Mouse (Mus musculus) frontal cortex, adult 2 months (tissue): ENCODE data around the gene Clrn2. TPM values are rescaled to one million over a fixed set of nuclear protein-coding genes. Genes with fewer than 3 reads are reported as not detected.

Experiments
- DNase-seq, 2 experiments: peaks; one replicate each; pipeline ENCODE4 v3.0.0; 2022; ENCODE audit warnings: low spot score in 1 of 2; ENCODE audit errors: extremely low spot score in 1 of 2
- polyA plus RNA-seq: library from polyadenylated mRNA; depleted of rRNA; stranded (reverse); fragments of >200 nt; gene quantifications from 2 replicates; pipeline ENCODE4 v1.2.3, GENCODE M21; 2012; rRNA removed

Gene Clrn2
- polyA plus RNA-seq, 1 experiment = 0.48 TPM

DNA sequence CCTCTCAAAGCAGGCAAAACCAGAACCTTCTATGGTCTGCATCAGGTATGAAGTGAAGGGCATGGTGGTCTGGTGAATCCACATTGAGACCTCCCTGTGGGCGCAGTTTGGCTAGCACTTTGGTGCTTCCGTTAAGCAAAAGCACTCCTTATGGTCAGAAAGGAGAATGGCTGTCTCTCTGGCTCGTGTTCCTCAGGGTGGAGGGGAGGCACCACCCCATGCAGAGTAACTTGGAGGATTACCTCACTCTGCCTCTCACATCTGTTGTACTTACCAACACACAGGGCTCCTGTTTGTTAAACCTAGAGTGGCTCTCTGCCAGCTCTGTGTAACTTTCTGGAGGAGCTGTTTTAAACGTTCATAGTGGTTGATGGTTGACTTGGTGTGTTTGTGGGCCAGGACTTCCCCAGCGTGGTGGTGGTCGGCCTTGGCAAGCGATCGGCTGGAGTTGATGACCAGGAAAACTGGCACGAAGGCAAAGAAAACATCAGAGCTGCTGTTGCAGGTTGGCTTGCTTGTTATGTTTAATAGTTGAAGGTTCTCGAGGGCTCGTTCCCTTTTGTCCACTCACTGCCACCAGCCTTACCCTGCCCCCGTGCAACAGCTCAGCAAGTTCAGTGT, 43.5 kb downstream of the Clrn2 start:
- no peak for DNase-seq

- DNase-seq = no peak
Measured at GRCm38 (mm10) chr5:45497564-45497963, 44.0 kb downstream of the Clrn2 start.

GRCm38 (mm10) chr5:45510071-45510470, 56.5 kb downstream of the Clrn2 start:
- peak; percentile 27 to 43 for DNase-seq

DNA sequence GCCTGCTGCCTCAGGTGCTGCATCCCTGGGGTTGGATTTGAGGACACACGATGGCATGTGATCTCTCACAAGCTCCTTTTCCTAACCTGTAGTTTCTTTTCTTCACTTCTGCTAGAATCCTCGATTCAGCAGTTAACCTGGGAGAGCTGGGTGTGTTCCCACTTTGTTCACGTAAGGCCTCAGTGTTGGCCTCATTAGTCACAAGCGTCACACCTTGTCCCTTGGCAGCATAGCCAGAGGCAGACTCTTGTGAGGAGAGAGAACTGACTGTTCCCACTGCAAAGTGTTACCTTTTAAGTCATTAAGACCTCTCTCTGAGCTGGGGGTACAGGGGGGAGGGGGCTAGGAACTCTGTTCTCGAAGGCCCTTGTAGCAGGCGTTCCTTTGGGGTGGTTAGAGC, 59.4 kb downstream of the Clrn2 start:
- no peak for DNase-seq

DNA sequence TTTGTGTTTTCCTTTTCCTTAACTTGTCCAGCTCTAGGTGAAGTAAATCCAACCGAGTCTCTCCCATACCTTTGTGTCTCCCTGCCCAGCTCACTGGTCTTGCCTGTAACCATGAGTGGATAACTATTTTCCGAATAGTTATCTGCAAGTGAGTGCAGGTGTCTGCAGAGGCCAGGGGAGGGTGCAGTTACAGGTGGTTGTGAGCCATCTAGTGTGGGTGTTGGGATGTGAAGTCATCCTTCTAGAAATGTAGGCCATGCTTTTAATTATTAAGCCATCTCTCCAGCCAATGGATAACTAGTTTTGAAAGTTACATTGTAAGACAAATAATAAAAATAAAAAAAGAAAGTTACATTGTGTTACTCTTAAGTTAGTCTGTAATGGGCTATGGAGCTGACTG, 60.0 kb downstream of the Clrn2 start:
- DNase-seq = no peak

Other genes starting within 250 kb of the Clrn2 start
- 208 TPM in 2 replicates for gene Qdpr, start 3.5 kb upstream of the Clrn2 start, polyA plus RNA-seq
- 48.4 and 58.8 TPM in 2 replicates for gene Lap3, start 39.6 kb downstream of the Clrn2 start, polyA plus RNA-seq
- 121 and 124 TPM in 2 replicates for gene Med28, start 66.5 kb downstream of the Clrn2 start, polyA plus RNA-seq
- gene Fam184b, start 185.9 kb downstream of the Clrn2 start, polyA plus RNA-seq = 7.1 and 7.3 TPM in 2 replicates
- 0.30 and 0.50 TPM in 2 replicates for gene Ncapg, start 216.2 kb downstream of the Clrn2 start, polyA plus RNA-seq